Mouse (Mus musculus) C2C12 (cell line): Measurements from ENCODE around the gene Unc79. TPM values are rescaled to one million over a fixed set of nuclear protein-coding genes. Genes with fewer than 3 reads are reported as not detected.

Source experiments
- H3K27me3 ChIP-seq: one replicate; pipeline ENCODE4 v1.6.1; 2011; ENCODE audit not compliant: control insufficient read depth, insufficient read depth, insufficient read length
- H3K36me3 ChIP-seq: one replicate; pipeline ENCODE4 v1.6.1; 2011; ENCODE audit not compliant: control insufficient read depth, insufficient read depth
- H3K4me3 ChIP-seq: one replicate; pipeline ENCODE4 v1.5.1; 2011; ENCODE audit warnings: mild to moderate bottlenecking, control low read depth; ENCODE audit not compliant: poor library complexity, insufficient read depth, severe bottlenecking
- H3K79me2 ChIP-seq: one replicate; pipeline ENCODE4 v1.6.1; 2011; ENCODE audit not compliant: control insufficient read depth, insufficient read depth
- H3K79me3 ChIP-seq: one replicate; pipeline ENCODE4 v1.6.1; 2011; ENCODE audit warnings: low read depth, control low read depth
- H3ac ChIP-seq: one replicate; pipeline ENCODE3; 2011; ENCODE audit warnings: low read depth; ENCODE audit not compliant: control insufficient read depth, insufficient read length
- CEBPB ChIP-seq: IDR thresholded peaks from one replicate; pipeline ENCODE4 v1.6.1; 2011; ENCODE audit warnings: low read depth, mild to moderate bottlenecking, control low read depth, moderate library complexity
- CTCF ChIP-seq: IDR thresholded peaks from one replicate; pipeline ENCODE4 v1.5.1; 2011; ENCODE audit not compliant: control insufficient read depth, insufficient read depth, insufficient read length
- FOSL1 ChIP-seq: IDR thresholded peaks from one replicate; pipeline ENCODE4 v1.8.0; 2011; ENCODE audit warnings: mild to moderate bottlenecking, low read length; ENCODE audit not compliant: poor library complexity, insufficient read depth, severe bottlenecking
- MAX ChIP-seq: IDR thresholded peaks from one replicate; pipeline ENCODE4 v1.6.1; 2011; ENCODE audit warnings: mild to moderate bottlenecking, control low read depth
- MYOD1 ChIP-seq: IDR thresholded peaks from one replicate; pipeline ENCODE4 v1.6.1; 2011; ENCODE audit warnings: low read depth; ENCODE audit not compliant: control insufficient read depth, insufficient read length
- MYOG ChIP-seq: IDR thresholded peaks from one replicate; pipeline ENCODE4 v1.6.1; 2011; ENCODE audit not compliant: control insufficient read depth, insufficient read length; ENCODE audit errors: extremely low read depth
- USF1 ChIP-seq: IDR thresholded peaks from one replicate; pipeline ENCODE4 v1.6.1; 2011; ENCODE audit warnings: low read depth, mild to moderate bottlenecking, control low read depth, moderate library complexity
- polyA plus RNA-seq: library from polyadenylated mRNA; unstranded; fragments of >200 nt; fragmentation: generic; extraction: Trizol; gene quantifications from one replicate; pipeline ENCODE4 v1.2.1, GENCODE M21; 2012; ENCODE audit warnings: missing spikeins

Gene Unc79
- polyA plus RNA-seq, 1 experiment = not detected

DNA sequence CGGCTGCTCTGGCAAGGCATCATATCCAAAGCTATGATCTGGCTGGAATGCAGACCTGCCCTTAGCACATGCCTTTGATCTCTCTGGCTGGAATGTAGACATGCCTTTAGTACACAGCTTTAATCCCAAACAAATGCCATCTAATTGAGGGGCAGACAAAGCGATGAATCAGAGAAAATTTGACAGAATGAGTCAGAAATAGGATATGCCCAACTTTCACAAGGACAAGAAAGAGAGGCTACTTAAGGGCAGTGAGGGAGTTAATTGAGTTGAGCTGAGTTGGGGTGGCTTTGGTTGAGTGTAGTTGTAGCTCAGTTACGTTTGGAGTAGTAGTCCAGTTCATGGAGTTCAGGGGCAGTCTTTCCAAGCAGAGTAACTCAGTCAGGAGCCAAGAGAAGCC is 12.4 kb downstream of the Unc79 start:
- no peaks in the 10 kb centered on the region for H3K27me3 ChIP-seq
- H3K79me3 ChIP-seq = no peaks in the 10 kb centered on the region
- TF ChIP-seq CEBPB (no peak), MAX (no peak), USF1 (no peak), MYOD1 (no peak), FOSL1 (no peak)
- H3K36me3 ChIP-seq = no peaks in the 10 kb centered on the region
- H3K4me3 ChIP-seq = no peak overlapping the region
- H3K79me2 ChIP-seq = no peaks in the 10 kb centered on the region
- no peak overlapping the region for H3ac ChIP-seq

GRCm38 (mm10) chr12:102964486-102964885 is 15.8 kb downstream of the Unc79 start:
- Histone ChIP-seq H3K4me3 (no peak overlapping the region), H3K36me3 (no peaks in the 10 kb centered on the region), H3ac (no peak overlapping the region), H3K27me3 (no peaks in the 10 kb centered on the region), H3K79me2 (no peaks in the 10 kb centered on the region), H3K79me3 (no peaks in the 10 kb centered on the region)
- no peak for TF ChIP-seq MYOD1
- no peak for TF ChIP-seq FOSL1
- no peak for TF ChIP-seq CEBPB
- TF ChIP-seq CTCF = no peak
- no peak for TF ChIP-seq MAX
- TF ChIP-seq USF1 = no peak
- no peak for TF ChIP-seq MYOG

DNA sequence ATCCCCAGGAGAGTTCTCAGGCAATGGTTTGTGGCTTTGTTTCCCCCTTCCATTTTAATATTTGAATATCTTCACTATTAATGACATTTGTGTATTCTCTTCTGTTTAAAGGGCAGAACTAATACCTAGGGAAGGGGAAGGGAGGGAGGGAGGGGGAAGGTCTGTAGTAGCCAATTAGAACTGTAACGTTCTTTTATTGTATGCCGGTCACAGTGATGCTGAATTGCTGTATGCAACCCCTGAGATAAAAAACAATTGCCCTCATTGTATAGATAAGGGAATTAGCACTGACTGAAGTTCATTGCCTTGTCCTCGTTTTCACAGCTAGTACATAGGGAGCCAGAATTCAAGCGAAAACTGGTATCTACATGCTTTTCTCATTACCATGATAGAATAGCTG is 31.9 kb downstream of the Unc79 start:
- Histone ChIP-seq H3K79me3 (no peaks in the 10 kb centered on the region), H3ac (no peak overlapping the region), H3K27me3 (no peaks in the 10 kb centered on the region), H3K36me3 (no peaks in the 10 kb centered on the region), H3K79me2 (no peaks in the 10 kb centered on the region), H3K4me3 (no peak overlapping the region)
- TF ChIP-seq MYOD1 (no peak), USF1 (no peak), MYOG (no peak), MAX (no peak), FOSL1 (no peak), CEBPB (no peak), CTCF (no peak)

- TF ChIP-seq MYOD1 = no peak
- TF ChIP-seq CTCF = no peak
- TF ChIP-seq MYOG = no peak
- TF ChIP-seq MAX = no peak
- no peak for TF ChIP-seq FOSL1
- TF ChIP-seq CEBPB = no peak
- no peak for TF ChIP-seq USF1
- Histone ChIP-seq H3K36me3 (no peaks in the 10 kb centered on the region), H3ac (no peak overlapping the region), H3K79me2 (no peaks in the 10 kb centered on the region), H3K79me3 (no peaks in the 10 kb centered on the region), H3K4me3 (no peak overlapping the region), H3K27me3 (no peaks in the 10 kb centered on the region)
These were observed 32.9 kb downstream of the Unc79 start for GRCm38 (mm10) chr12:102981543-102981942.

DNA sequence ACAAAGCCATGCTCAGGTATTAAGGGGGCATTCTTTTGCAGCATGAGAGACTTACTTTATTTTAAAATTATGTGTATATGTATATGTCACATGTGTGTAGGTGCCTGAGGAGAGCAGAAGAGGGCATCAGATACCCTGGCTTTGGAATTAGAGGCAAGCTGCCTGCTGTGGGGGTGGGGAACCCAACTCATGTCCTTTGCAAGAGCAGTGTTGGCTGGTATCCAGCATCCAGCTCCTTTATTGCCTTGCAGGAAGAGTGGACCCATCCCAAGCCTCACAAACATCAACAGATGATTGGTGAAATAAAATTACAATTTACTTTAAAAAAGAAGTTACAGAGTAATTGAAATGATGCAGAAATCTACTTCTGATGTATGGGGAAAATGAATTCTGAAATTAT is 36.7 kb downstream of the Unc79 start:
- Histone ChIP-seq H3ac (no peak overlapping the region), H3K79me3 (no peaks in the 10 kb centered on the region), H3K36me3 (no peaks in the 10 kb centered on the region), H3K79me2 (no peaks in the 10 kb centered on the region), H3K27me3 (no peaks in the 10 kb centered on the region), H3K4me3 (no peak overlapping the region)
- TF ChIP-seq MAX (no peak), FOSL1 (no peak), CEBPB (no peak), USF1 (no peak), MYOD1 (no peak), MYOG (no peak), CTCF (no peak)

- TF ChIP-seq CEBPB (no peak), CTCF (no peak), MYOD1 (no peak), MAX (no peak), FOSL1 (no peak), MYOG (no peak), USF1 (no peak)
- H3K36me3 ChIP-seq = no peaks in the 10 kb centered on the region
These were observed 39.1 kb downstream of the Unc79 start for GRCm38 (mm10) chr12:102987736-102988135.

More at GRCm38 (mm10) chr12:102987736-102988135, 39.1 kb downstream of the Unc79 start:
- Histone ChIP-seq H3K27me3 (no peaks in the 10 kb centered on the region), H3ac (no peak overlapping the region), H3K4me3 (no peak overlapping the region), H3K79me2 (no peaks in the 10 kb centered on the region), H3K79me3 (no peaks in the 10 kb centered on the region)
